Mouse (Mus musculus) spleen, postnatal 10 days (tissue): ENCODE data around the gene Scaper.

Experiments used
- DNase-seq, 2 experiments: peaks; one replicate each; pipeline ENCODE4 v3.0.0; 2021 to 2022; ENCODE audit warnings: low spot score in 2 of 2

Gene Scaper

DNA sequence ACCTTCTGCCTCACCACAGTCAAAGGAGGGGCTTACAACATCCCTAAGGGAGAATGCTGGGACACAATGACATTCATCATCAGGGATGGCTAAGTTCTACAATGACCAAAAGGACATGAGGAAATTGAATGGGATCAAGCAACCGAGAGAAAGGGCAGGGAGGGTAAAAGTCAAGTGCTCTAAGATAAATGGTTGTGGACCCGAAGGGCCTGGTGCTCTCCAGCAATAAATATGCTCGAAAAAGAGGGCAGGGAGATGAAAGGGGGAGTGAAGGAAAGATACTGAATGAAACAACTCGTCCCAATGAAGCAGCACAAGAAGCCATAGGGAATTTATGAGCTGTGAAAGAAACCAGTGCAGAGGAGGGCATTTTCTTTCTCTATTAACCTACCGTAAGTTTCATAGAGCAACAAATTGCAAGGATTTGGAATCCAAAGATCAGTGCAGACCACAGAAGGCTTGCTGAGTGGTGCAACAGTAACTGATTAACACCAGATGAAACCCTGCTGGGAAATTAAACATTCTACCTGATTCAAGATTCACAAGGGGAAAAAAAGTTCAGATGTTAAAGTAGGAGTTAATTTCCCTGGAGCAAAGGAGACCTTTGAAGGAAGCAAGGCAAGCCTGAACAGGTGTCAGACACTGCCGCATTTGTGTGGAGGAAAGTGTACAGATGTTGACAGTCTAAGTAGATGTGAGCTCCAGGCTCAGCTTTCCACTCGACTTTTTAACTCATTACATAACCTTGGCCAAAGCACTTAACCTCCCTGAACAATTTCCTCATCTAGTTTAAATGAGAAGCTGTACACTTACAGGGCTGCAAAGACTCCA is 329.0 kb downstream of the Scaper start:
- DNase-seq = no peak

DNA sequence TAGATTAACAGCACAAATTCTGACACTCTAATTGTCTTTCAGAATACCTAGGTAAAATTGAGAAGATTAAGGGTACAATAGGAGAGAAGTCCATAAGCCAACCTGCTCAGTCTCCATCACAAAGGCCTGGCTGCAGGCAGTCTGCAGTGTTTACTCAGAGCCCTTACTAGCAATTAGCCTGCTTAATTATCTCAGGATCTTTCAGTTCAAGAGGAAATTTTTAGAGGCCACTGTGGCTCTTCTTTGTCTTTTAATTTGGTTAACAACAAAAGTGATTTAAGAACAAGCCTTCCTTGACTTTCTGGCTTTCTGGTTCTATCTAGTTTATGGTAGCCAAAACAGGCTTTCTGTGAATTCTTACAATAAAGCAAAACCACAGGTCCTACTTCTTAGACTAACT is 339.3 kb downstream of the Scaper start:
- DNase-seq = no peak

DNA sequence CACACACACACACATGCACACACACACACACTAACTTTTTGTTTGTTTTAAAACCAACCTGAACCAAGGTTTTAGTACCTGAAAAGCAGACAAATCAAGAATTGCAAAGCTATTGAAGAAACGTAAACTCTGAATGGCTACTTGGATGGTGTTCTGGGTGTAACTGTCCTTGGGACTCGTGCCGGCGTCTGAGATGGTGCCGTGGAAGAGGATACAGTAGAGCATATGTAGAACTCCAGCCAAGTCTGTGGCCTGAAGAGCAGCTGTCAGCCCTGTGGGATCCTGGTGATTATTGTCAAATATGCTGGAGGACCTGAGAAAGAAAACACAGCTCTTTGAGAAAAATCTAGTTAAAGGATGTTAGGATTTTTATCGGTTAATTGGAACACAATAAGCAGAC is 351.8 kb downstream of the Scaper start:
- no peak for DNase-seq

- no peak for DNase-seq
Observed at GRCm38 (mm10) chr9:55581414-55581813, 356.5 kb downstream of the Scaper start.

GRCm38 (mm10) chr9:55576571-55576970 is 361.3 kb downstream of the Scaper start:
- no peak for DNase-seq

GRCm38 (mm10) chr9:55571071-55571470 is 366.8 kb downstream of the Scaper start:
- no peak for DNase-seq

- no peak for DNase-seq
Observed at GRCm38 (mm10) chr9:55568466-55569159, 369.3 kb downstream of the Scaper start.

DNA sequence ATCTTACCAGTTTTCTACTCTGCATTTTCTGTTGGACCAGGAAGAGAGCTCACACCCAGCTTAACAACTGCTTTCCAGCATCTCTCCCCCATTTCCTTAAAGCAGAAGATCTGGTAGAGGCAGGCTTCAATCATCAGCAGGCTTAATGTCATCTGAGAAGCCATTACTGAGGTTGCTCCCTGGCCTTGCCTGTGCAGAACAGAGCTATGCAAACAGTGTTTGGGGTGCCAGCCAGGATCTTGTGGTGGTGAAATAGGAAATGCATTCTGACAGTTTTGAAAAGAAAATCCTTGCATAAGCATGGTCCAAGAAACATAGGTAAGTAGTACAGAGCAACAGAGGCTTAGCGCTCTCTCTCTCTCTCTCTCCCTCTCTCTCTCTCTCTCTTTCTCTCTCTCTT is 377.0 kb downstream of the Scaper start:
- no peak for DNase-seq

- no peak for DNase-seq
Observed at GRCm38 (mm10) chr9:55554986-55555385, 382.9 kb downstream of the Scaper start.

DNA sequence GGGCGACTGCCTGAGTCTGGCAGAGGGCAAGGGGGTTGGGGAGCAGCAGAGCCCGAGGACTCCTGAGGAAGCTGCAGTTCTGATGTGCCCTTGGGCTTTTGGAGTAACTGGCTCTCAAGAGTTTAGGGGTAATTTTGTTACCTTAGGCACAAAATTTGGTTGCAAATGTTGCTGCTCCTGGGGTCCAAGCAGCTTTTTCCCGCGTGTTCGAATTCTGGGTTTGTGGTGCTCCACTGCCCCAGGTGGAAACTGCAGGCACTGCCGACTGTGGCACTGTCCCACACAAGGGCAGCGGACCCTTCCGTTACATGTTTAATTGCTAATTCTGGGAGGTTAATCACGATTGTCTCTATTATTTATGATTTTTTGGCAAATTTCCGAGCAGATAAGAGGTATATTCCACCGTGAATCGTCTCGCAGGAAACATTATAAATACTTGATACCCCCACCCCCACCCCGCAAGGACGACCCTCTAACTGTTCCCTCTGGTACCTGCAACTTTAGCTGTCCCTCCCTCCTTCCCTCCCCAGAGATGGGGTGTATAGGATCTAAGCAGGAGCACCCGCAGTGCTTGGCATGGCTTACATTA is 388.5 kb downstream of the Scaper start:
- DNase-seq = no peak

GRCm38 (mm10) chr9:55548871-55549270 is 389.0 kb downstream of the Scaper start:
- DNase-seq = no peak

- DNase-seq = peak in 1 of 2 experiments; percentile 52
Observed at GRCm38 (mm10) chr9:55546176-55547010, 391.5 kb downstream of the Scaper start.

- DNase-seq = no peak
Observed at GRCm38 (mm10) chr9:55545556-55546175, 392.3 kb downstream of the Scaper start.

DNA sequence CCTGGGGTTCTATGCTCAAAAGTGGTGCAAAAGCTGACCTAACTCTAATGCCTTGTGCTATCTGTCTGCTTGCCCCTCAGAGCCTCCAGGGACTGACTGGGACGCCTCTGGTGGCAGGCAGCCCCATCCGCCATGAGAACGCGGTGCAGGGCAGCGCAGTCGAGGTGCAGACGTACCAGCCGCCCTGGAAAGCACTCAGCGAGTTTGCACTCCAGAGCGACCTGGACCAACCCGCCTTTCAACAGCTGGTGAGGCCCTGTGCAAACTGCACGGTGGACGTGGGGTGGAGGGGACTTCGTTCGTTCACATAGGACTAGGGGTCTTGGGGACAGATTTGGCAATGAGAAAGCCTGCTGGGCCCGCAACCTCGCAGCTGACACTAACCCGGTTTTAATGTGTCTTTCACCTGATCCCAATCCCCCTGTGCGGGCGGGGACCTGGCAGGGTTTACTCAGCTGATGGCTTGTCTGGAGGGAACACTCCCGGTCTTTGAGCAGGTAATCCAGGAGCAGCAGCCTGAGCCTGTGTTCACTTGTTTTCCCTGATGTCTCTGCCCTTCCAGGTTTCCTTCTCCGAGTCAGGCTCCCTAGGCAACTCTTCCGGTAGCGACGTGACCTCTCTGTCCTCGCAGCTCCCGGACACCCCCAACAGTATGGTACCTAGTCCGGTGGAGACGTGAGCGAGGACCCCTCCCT is 392.9 kb downstream of the Scaper start:
- peak; percentile 19 to 31 for DNase-seq

DNA sequence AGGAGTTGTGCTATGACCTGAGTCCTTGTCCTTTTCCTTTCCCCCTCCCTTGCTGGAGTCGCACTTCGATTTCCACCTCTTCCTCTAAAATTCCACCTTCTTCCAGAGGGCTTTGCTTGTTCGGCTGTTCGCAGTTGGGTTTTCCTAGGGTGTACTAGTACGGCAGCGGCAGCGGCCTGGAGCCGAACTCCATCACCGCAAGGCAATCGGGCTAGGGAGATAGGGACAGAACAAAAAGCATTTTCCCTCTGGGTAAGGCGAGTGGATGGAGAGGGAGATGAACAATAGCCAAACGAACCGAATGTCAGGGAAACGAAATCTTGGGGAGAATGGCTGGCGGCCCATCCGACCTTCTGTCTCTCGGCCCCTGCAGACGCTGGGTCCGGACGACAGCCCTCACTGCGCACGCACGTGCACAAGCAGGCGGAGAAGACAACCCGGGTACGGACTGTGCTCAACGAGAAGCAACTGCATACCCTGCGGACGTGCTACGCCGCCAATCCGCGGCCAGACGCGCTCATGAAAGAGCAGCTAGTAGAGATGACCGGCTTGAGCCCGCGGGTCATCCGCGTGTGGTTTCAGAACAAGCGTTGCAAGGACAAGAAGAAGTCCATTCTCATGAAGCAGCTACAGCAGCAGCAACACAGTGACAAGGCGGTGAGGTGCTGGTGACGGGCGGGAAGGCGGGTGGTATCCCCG is 394.1 kb downstream of the Scaper start:
- DNase-seq = peak; percentile 22 to 33

DNA sequence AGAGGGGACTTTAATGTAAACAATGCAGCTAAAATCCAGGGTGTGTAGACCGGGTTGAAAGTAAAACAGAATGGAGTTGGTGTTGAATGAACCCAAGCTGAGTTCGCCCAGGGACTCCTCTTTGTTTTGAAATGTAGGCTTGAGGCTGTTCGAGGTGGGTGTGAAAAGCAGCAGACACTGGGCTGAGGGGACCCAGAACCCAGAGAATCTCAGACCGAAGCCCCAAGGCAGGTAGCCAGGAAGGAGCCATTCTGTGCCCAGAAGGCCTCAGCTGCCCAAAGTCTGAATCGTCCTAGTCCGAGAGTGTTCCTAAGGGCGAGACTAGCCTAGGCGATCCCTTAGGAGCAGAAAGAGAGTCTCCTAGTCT is 394.6 kb downstream of the Scaper start:
- no peak for DNase-seq

DNA sequence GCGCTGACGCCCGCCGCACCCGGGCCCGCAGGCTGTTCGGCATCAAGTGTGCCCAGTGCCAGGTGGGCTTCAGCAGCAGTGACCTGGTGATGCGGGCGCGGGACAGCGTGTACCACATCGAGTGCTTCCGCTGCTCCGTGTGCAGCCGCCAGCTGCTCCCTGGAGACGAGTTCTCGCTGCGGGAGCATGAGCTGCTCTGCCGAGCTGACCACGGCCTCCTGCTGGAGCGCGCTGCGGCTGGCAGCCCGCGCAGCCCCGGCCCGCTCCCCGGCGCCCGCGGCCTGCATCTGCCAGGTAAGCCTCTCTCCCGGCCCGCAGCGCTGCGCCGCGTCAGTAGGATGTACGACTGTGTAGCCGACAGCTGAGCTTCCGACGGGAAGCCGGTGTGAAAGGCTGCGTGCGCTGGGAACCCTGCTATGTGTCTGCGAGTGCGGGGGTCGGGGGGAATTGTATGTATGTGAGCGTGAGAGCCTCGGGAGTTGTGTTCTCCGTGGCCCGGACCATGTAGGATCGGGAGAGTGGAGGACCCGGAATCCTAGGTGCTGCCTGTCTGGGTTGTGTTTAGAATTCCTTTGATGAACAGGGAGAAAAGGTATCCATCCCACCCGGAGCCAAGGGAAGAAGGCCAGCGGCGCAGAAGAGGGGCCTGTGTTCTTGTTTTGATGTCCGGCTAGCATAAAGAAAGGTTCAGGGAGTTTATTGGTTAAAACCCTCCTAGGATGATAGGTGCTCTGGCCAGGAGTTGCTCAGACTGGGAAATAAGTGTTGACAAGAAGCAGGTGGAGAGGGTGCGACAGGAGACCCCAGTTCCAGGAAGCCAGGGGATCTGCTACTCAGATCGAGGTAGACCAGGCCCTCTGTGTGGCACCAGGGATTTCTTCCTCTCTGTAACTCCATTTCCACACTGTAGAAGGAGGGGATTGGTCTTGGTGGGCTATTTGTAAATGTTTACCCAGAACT is 395.3 kb downstream of the Scaper start:
- DNase-seq = no peak

- no peak for DNase-seq
Observed at GRCm38 (mm10) chr9:55541681-55542365, 396.1 kb downstream of the Scaper start.
